Comparison of ENCODE assay signal across 15 mouse cellular contexts in the genomic region with DNA sequence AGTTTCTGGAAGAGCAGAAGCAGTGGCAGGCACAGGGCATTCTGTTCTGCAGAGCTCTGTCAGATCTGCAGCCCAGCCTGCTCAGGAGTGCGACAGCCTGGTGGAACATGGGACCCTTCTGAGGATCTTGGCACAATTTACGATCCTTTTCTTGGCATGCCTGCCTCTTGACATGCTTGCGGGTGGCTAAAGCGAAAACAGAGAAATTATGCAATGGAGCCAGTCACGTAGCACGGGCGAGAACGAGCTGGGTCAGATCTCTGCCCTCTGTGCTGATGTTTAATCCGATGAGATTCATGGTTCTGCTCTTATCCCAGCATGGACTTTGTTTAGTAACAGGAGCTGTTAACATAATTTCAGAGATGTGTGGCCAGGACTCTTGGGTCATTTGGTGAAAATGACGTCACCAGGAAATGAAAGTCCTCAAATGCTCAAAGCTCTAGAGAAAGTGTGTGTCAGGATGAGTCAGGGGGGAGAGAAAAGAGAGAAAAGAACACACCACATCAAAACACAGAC. TPM values are rescaled to one million over a fixed set of nuclear protein-coding genes. Genes with fewer than 3 reads are reported as not detected.
DNase-seq lines count a peak whose midpoint lies in the region; ATAC-seq and TF ChIP-seq lines count a peak whose summit lies in the region.
"Had no signal": no experiment of that assay in that cellular context is flagged by ENCODE, and none has a peak within 500 bp of the region (broad histone marks: within the 10 kb centered on the region; RNA-seq: fewer than 3 reads in every experiment).

No protein-coding gene starts in this region.

- 0 out of 2 replicates have a peak overlapping the region, but pooled peaks have one; percentile 5 for H3K27ac ChIP-seq in heart, adult 2 months
- H3K27ac ChIP-seq in lung, embryonic 15.5 days, result peak overlapping the region; percentile 59
- H3K27ac ChIP-seq in small intestine, adult 2 months (ENCODE audit: insufficient read depth, low read depth, low read length), result peak overlapping the region; percentile 6; the same call in 1 of the 2 replicates
- no peak overlapping the region for H3K27ac ChIP-seq in midbrain, embryonic 16.5 days (ENCODE audit: low read length)
- no peak overlapping the region for H3K27ac ChIP-seq in liver, embryonic 11.5 days (ENCODE audit: low read depth, low read length)
- H3K27ac ChIP-seq: forebrain, embryonic 10.5 days; heart, embryonic 13.5 days; liver, embryonic 14.5 days had no signal

- no peaks in the 10 kb centered on the region for H3K36me3 ChIP-seq in heart, adult 2 months (ENCODE audit: control insufficient read depth, insufficient read depth, low read length)
- no peaks in the 10 kb centered on the region for H3K36me3 ChIP-seq in lung, embryonic 15.5 days
- H3K36me3 ChIP-seq in small intestine, adult 2 months (ENCODE audit: control insufficient read depth, insufficient read depth, low read length), result no peaks in the 10 kb centered on the region
- H3K36me3 ChIP-seq in midbrain, embryonic 16.5 days (ENCODE audit: control insufficient read depth, insufficient read depth, low read length), result no peaks in the 10 kb centered on the region
- H3K36me3 ChIP-seq in liver, embryonic 11.5 days (ENCODE audit: control insufficient read depth, insufficient read depth, low read length), result no peaks in the 10 kb centered on the region
- H3K36me3 ChIP-seq: forebrain, embryonic 10.5 days; heart, embryonic 13.5 days had no signal

- H3K4me2 ChIP-seq in lung, embryonic 15.5 days, result peak overlapping the region; percentile 24; the same call in 1 of the 2 replicates
- H3K4me2 ChIP-seq in midbrain, embryonic 16.5 days (ENCODE audit: low read length), result no peak overlapping the region
- H3K4me2 ChIP-seq in liver, embryonic 11.5 days, result no peak overlapping the region
- H3K4me2 ChIP-seq: heart, embryonic 13.5 days had no signal

- intact Hi-C loops in heart, adult 2 months (cut with DNase I), result no loop called here
- intact Hi-C loops in heart, postnatal 25 days (cut with DNase I), result loop anchor here (10.0 kb wide), 1 partner anchor 67 kb away; no protein-coding TSS in a partner anchor

- 46% methylated on average over 10 of the region's 10 CpGs for WGBS in heart, adult 2 months
- WGBS in lung, embryonic 15.5 days, result 40% methylated on average over 10 of the region's 10 CpGs
- WGBS in small intestine, adult 2 months, result 28% methylated on average over 10 of the region's 10 CpGs
- WGBS in midbrain, embryonic 16.5 days, result 69% methylated on average over 10 of the region's 10 CpGs
- 83% methylated on average over 10 of the region's 10 CpGs for WGBS in liver, embryonic 11.5 days

- H3K9ac ChIP-seq in heart, adult 2 months (ENCODE audit: low read depth, low read length), result no peak overlapping the region
- H3K9ac ChIP-seq in lung, embryonic 15.5 days, result no peak overlapping the region
- H3K9ac ChIP-seq in midbrain, embryonic 16.5 days (ENCODE audit: low read depth, low read length), result no peak overlapping the region
- H3K9ac ChIP-seq in liver, embryonic 11.5 days (ENCODE audit: low read depth, low read length), result no peak overlapping the region
- H3K9ac ChIP-seq: heart, embryonic 13.5 days; liver, embryonic 14.5 days had no signal

- H3K79me2 ChIP-seq in heart, adult 2 months (replicated peaks; ENCODE audit: control insufficient read depth, insufficient read depth, low read length), result no peaks in the 10 kb centered on the region

- no peak overlapping the region for H3K4me3 ChIP-seq in heart, adult 2 months
- H3K4me3 ChIP-seq in lung, embryonic 15.5 days, result no peak overlapping the region
- no peak overlapping the region for H3K4me3 ChIP-seq in small intestine, adult 2 months (ENCODE audit: low read depth, low read length)
- no peak overlapping the region for H3K4me3 ChIP-seq in midbrain, embryonic 16.5 days (ENCODE audit: low read depth, low read length)
- H3K4me3 ChIP-seq in liver, embryonic 11.5 days (ENCODE audit: low read depth, low read length), result no peak overlapping the region
- H3K4me3 ChIP-seq: forebrain, embryonic 10.5 days; heart, embryonic 13.5 days had no signal

- no peak for TF ChIP-seq POLR2A in heart, adult 2 months (IDR thresholded peaks at IDR 0.05; ENCODE audit: insufficient read depth, low read depth, low read length)
- no peak for TF ChIP-seq POLR2A in brain, embryonic 14.5 days (IDR thresholded peaks at IDR 0.05; ENCODE audit: borderline replicate concordance, extremely low read depth, insufficient read depth, insufficient read length, poor library complexity, severe bottlenecking)
- TF ChIP-seq POLR2A in small intestine, adult 2 months (IDR thresholded peaks at IDR 0.05; ENCODE audit: low read depth, low read length), result no peak

- TF ChIP-seq CTCF in heart, adult 2 months (IDR thresholded peaks at IDR 0.05), result no peak
- no peak for TF ChIP-seq CTCF in brain, embryonic 14.5 days (IDR thresholded peaks at IDR 0.05; ENCODE audit: borderline replicate concordance, extremely low read depth, insufficient read depth, insufficient read length)
- no peak for TF ChIP-seq CTCF in small intestine, adult 2 months (IDR thresholded peaks at IDR 0.05; ENCODE audit: extremely low read depth, insufficient read length, insufficient replicate concordance, low read depth, low read length)

- no peak for TF ChIP-seq EP300 in heart, adult 2 months (IDR thresholded peaks at IDR 0.05; ENCODE audit: insufficient read depth, low read depth, low read length)

- no peak for DNase-seq in heart, adult 2 months
- no peak for DNase-seq in heart, postnatal 25 days (ENCODE audit: low spot score)
- no peak for DNase-seq in lung, postnatal 25 days (ENCODE audit: low spot score)
- peak; percentile 46 for DNase-seq in brain, embryonic 14.5 days (ENCODE audit: low read depth)
- no peak for DNase-seq in liver, embryonic 11.5 days (ENCODE audit: low spot score)
- DNase-seq: cerebellum, postnatal 25 days; midbrain, embryonic 14.5 days; thymus, postnatal 36 days had no signal

- H3K9me3 ChIP-seq in lung, embryonic 15.5 days, result no peaks in the 10 kb centered on the region
- no peaks in the 10 kb centered on the region for H3K9me3 ChIP-seq in midbrain, embryonic 16.5 days (replicated peaks; ENCODE audit: control insufficient read depth, low read length, poor library complexity, severe bottlenecking)
- no peaks in the 10 kb centered on the region for H3K9me3 ChIP-seq in liver, embryonic 11.5 days (ENCODE audit: control insufficient read depth, low read length)
- H3K9me3 ChIP-seq: forebrain, embryonic 10.5 days; heart, embryonic 13.5 days had no signal

- H3K4me1 ChIP-seq in heart, adult 2 months (ENCODE audit: control insufficient read depth, insufficient read depth, low read length), result peaks cover 6% of the 10 kb centered on the region
- peaks cover 25% of the 10 kb centered on the region for H3K4me1 ChIP-seq in lung, embryonic 15.5 days
- H3K4me1 ChIP-seq in small intestine, adult 2 months (ENCODE audit: control insufficient read depth, insufficient read depth, insufficient read length, low read length), result no peaks in the 10 kb centered on the region
- H3K4me1 ChIP-seq in midbrain, embryonic 16.5 days (ENCODE audit: control insufficient read depth, insufficient read depth, low read length), result no peaks in the 10 kb centered on the region
- H3K4me1 ChIP-seq in liver, embryonic 11.5 days (replicated peaks; ENCODE audit: control insufficient read depth, insufficient read depth, low read length), result no peaks in the 10 kb centered on the region
- H3K4me1 ChIP-seq: forebrain, embryonic 10.5 days had no signal

- ATAC-seq in lung, embryonic 15.5 days (ENCODE audit: borderline replicate concordance, extremely low read depth, low FRiP score, low TSS enrichment), result peak; percentile 64; the same call in 1 of the 2 replicates
- no peak for ATAC-seq in midbrain, embryonic 16.5 days
- no peak for ATAC-seq in liver, embryonic 11.5 days (replicated peaks; ENCODE audit: low FRiP score)
- ATAC-seq: hindbrain, embryonic 16.5 days had no signal

- H3K27me3 ChIP-seq in heart, adult 2 months (ENCODE audit: control insufficient read depth, insufficient read depth, low read length), result no peaks in the 10 kb centered on the region
- no peaks in the 10 kb centered on the region for H3K27me3 ChIP-seq in lung, embryonic 15.5 days
- no peaks in the 10 kb centered on the region for H3K27me3 ChIP-seq in small intestine, adult 2 months (ENCODE audit: control insufficient read depth, insufficient read depth, low read length)
- H3K27me3 ChIP-seq in midbrain, embryonic 16.5 days (ENCODE audit: control insufficient read depth, insufficient read depth, low read depth, low read length), result no peaks in the 10 kb centered on the region
- H3K27me3 ChIP-seq in liver, embryonic 11.5 days (replicated peaks; ENCODE audit: control insufficient read depth, insufficient read depth, low read length), result no peaks in the 10 kb centered on the region
- H3K27me3 ChIP-seq: heart, embryonic 13.5 days had no signal

RNA-seq across cellular contexts. Expression of a gene that starts 4.5 kb away (rescaled TPM):
- total RNA-seq in heart, adult 2 months (2021), result 1 to 10 TPM; 1.7 to 2.7 TPM
- polyA plus RNA-seq in heart, adult 2 months (2012; rRNA removed), result 1.1 and 1.8 TPM in 2 replicates
- 1 to 10 TPM; 1.2 to 2.1 TPM for total RNA-seq in heart, postnatal 25 days (2021)
- polyA plus RNA-seq in lung, embryonic 15.5 days (2015; fragmentation: Nextera tagmentation; extraction: Ambion mirVana), result 14.2 and 15.6 TPM in 2 replicates
- 0.55 and 1.1 TPM in 2 replicates for polyA plus RNA-seq in brain, embryonic 14.5 days (2012; rRNA removed)
- polyA plus RNA-seq in small intestine, adult 2 months (2012; rRNA removed), result 0.20 and 0.29 TPM in 2 replicates
- 1.2 and 1.5 TPM in 2 replicates for polyA plus RNA-seq in midbrain, embryonic 16.5 days (2015; fragmentation: Nextera tagmentation; extraction: Ambion mirVana)
- 0.32 and 0.44 TPM in 2 replicates for polyA plus RNA-seq in liver, embryonic 11.5 days (2014; fragmentation: Nextera tagmentation; extraction: Ambion mirVana)

Comparison
In these comparisons a context has a peak if more than half of its experiments do, and no peak if none do; other contexts are left out.
1. H3K27ac ChIP-seq: peak in heart, adult 2 months (single experiment), lung, embryonic 15.5 days (single experiment) and small intestine, adult 2 months (single experiment); none in midbrain, embryonic 16.5 days (single experiment) and liver, embryonic 11.5 days (single experiment).